In genomic region chr5:141084746-141085145, GRCm38 (mm10) we compare ENCODE assay signal across 11 mouse cellular contexts.
DNase-seq lines count a peak whose midpoint lies in the region; ATAC-seq and TF ChIP-seq lines count a peak whose summit lies in the region.
"Had no signal": no experiment of that assay in that cellular context is flagged by ENCODE, and none has a peak within 500 bp of the region (broad histone marks: within the 10 kb centered on the region; RNA-seq: fewer than 3 reads in every experiment).

No protein-coding gene starts in this region.

- H3K27ac ChIP-seq in lung, postnatal 0 days (ENCODE audit: low read length): no peak overlapping the region
- no peak overlapping the region for H3K27ac ChIP-seq in forebrain, postnatal 0 days (ENCODE audit: low read depth, low read length)
- H3K27ac ChIP-seq: liver, embryonic 15.5 days; neural tube, embryonic 15.5 days had no signal

- DNase-seq in lung, postnatal 0 days (ENCODE audit: low spot score): peak; percentile 8
- no peak for DNase-seq in lung, postnatal 10 days
- DNase-seq in R1 (ENCODE audit: low read depth, low spot score): peak; percentile 86
- DNase-seq in forebrain, postnatal 0 days: no peak
- DNase-seq in retina, postnatal 1 day: peak; percentile 75
- DNase-seq in frontal cortex, postnatal 10 days (ENCODE audit: low spot score in 2 of 2): no peak
- DNase-seq in kidney, postnatal 25 days: no peak
- no peak for DNase-seq in adrenal gland, adult (ENCODE audit: inconsistent age in 2 of 2, low spot score in 1 of 2)
- DNase-seq: kidney, postnatal 36 days had no signal

- no peak overlapping the region for H3K4me2 ChIP-seq in lung, postnatal 0 days (replicated peaks; ENCODE audit: low read depth, low read length)
- H3K4me2 ChIP-seq in forebrain, postnatal 0 days (ENCODE audit: low read depth): no peak overlapping the region
- H3K4me2 ChIP-seq: liver, embryonic 15.5 days; neural tube, embryonic 15.5 days had no signal

- TF ChIP-seq CTCF in lung, postnatal 0 days (IDR thresholded peaks at IDR 0.05): no peak
- TF ChIP-seq CTCF in forebrain, postnatal 0 days (IDR thresholded peaks at IDR 0.05; ENCODE audit: low read depth): no peak

- 0 out of 2 replicates have a peak, but pooled peaks have one; percentile 33 for ATAC-seq in lung, postnatal 0 days
- ATAC-seq in forebrain, postnatal 0 days: peak; percentile 12; the same call in 1 of the 2 replicates

- H3K36me3 ChIP-seq in lung, postnatal 0 days (ENCODE audit: insufficient read depth, low read length): no peaks in the 10 kb centered on the region
- no peaks in the 10 kb centered on the region for H3K36me3 ChIP-seq in forebrain, postnatal 0 days (ENCODE audit: insufficient read depth)
- H3K36me3 ChIP-seq: liver, embryonic 15.5 days; neural tube, embryonic 15.5 days had no signal

- 40% methylated on average over 5 of the region's 7 CpGs for WGBS in lung, postnatal 0 days
- 25% methylated on average over 7 of the region's 7 CpGs for WGBS in forebrain, postnatal 0 days

- no peaks in the 10 kb centered on the region for H3K4me1 ChIP-seq in lung, postnatal 0 days (ENCODE audit: insufficient read depth, low read depth, low read length)
- no peaks in the 10 kb centered on the region for H3K4me1 ChIP-seq in forebrain, postnatal 0 days (ENCODE audit: insufficient read depth)
- H3K4me1 ChIP-seq: liver, embryonic 15.5 days; neural tube, embryonic 15.5 days had no signal

- TF ChIP-seq EP300 in lung, postnatal 0 days (IDR thresholded peaks at IDR 0.05): no peak

- H3K9me3 ChIP-seq in lung, postnatal 0 days (ENCODE audit: low read length): no peaks in the 10 kb centered on the region
- no peaks in the 10 kb centered on the region for H3K9me3 ChIP-seq in forebrain, postnatal 0 days (ENCODE audit: low read length)
- H3K9me3 ChIP-seq: liver, embryonic 15.5 days; neural tube, embryonic 15.5 days had no signal

- no peaks in the 10 kb centered on the region for H3K27me3 ChIP-seq in lung, postnatal 0 days (replicated peaks; ENCODE audit: insufficient read depth, low read length)
- H3K27me3 ChIP-seq in forebrain, postnatal 0 days (ENCODE audit: insufficient read depth, low read length): no peaks in the 10 kb centered on the region
- H3K27me3 ChIP-seq: liver, embryonic 15.5 days; neural tube, embryonic 15.5 days had no signal

- H3K4me3 ChIP-seq in lung, postnatal 0 days (ENCODE audit: low read depth, low read length): no peak overlapping the region
- no peak overlapping the region for H3K4me3 ChIP-seq in forebrain, postnatal 0 days (ENCODE audit: low read depth, low read length)
- H3K4me3 ChIP-seq: liver, embryonic 15.5 days; neural tube, embryonic 15.5 days had no signal

- H3K9ac ChIP-seq in lung, postnatal 0 days (replicated peaks; ENCODE audit: low read depth): no peak overlapping the region
- H3K9ac ChIP-seq in forebrain, postnatal 0 days: no peak overlapping the region
- H3K9ac ChIP-seq: liver, embryonic 15.5 days; neural tube, embryonic 15.5 days had no signal

Comparison
In these comparisons a context has a peak if more than half of its experiments do, and no peak if none do; other contexts are left out.
1. DNase-seq: peak in lung, postnatal 0 days (single experiment), R1 (single experiment) and retina, postnatal 1 day (single experiment); none in lung, postnatal 10 days (single experiment), forebrain, postnatal 0 days (single experiment), frontal cortex, postnatal 10 days (0 of 2), kidney, postnatal 25 days (0 of 2) and adrenal gland, adult (0 of 2).